Mouse (Mus musculus): ENCODE measurements at regions not wholly inside any gene's neighbourhood (a gene's known extent, or its start where the extent isn't known, plus 50 kb on each side); places are given as distances from the start of the nearest gene placed in this dataset.

DNA sequence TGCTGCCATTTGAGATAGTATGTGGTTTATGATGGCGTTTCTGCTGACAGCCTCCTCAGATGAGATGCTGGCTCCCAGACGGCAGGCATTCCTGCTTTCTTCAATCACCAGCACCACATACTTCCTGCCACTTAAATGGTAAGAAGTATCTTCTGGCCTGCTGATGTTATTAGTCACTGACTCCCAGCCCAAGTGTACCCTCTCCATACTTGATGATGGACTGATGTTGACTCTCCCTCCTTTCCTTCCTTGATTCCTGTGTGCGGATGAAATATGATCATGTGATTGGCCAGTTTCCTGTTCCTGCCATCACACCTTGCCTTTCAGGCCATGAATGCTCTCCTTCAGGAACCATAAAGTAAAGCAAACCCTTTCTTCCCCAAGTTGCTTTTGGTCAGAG is 50.8 kb upstream of the Rpl10-ps3 start:
- DNase-seq (ENCODE audit: low spot score in 2 of 2): no peak

DNA sequence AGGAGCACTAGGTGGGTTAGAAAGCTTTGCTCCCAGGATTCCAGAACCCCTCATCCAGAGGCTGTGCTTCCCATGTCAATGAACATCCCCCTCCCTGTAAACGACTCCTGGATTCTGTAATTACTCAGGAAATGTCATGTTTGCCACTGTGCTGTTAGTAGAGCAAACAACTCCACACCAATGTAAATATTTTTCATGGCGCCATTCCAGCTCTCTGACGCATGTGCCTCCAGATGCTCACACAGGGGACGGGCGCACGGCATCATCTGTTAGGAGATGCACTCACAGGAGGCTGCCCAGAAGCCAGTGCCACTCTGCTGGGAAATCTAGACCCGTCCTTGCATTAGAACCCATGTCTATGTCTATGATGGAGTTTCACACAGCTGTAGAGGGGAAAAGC is 51.3 kb upstream of the Rpl10-ps3 start:
- DNase-seq (ENCODE audit: low spot score in 2 of 2): no peak

DNA sequence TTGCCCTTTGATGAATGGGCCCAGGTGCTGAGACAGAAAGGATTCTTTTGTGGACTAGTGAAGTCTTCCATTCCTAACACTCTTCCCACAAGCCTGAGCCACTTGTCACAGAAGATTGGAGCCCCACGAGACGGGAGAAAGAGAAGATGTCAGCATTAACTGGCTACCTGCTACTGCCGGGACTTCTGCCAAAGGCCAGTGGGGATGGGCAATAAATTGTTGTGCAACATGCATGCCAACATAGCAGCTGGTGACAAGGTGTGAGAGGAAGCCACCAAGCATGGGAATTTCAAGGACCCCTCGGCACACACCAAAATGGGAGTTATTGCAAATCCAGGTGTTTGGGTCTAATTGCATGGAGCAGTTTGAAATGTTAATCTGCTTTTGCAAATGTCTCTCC is 63.6 kb upstream of the Rpl10-ps3 start:
- no peak for DNase-seq (ENCODE audit: low spot score in 2 of 2)

DNA sequence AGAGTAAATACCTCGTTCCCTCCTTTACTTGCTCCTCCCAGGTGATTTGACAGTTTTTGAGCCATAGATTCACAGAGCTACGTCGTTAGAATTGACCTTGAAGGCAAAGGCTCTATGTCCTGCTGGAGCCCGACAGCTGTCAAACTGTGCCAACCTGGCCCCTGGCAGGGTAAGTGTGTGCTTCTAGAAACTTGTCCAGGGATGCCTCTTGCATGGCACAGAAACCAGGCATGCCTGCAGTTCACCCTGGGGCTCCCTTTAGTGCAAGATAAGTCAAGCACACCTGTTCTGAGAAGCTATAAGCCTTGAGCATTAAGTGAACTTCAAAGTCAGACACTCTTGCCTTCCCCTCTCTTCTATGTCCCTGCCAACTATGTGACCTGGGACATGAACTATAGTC is 64.1 kb upstream of the Rpl10-ps3 start:
- no peak for DNase-seq (ENCODE audit: low spot score in 2 of 2)

DNA sequence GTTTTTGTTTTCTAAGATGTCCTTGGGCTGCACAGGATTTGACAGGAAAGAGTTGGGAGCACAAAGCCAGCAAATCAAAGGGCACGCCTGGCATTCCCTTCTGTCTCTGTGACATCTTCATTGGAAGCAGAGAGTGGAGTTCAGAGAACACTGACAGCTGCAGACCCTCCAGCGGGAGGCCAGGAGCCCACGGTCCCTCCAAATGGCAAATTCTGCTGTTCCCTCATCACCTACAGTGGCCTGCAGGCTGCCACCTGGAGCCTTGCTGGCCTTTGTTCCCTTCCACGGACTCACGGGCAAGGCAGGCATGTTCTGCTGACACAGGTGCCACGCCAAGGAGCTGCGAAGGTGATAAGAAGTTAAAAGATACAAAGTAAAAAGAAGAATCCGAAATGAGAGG is 68.2 kb upstream of the Rpl10-ps3 start:
- DNase-seq (ENCODE audit: low spot score in 2 of 2): no peak

DNA sequence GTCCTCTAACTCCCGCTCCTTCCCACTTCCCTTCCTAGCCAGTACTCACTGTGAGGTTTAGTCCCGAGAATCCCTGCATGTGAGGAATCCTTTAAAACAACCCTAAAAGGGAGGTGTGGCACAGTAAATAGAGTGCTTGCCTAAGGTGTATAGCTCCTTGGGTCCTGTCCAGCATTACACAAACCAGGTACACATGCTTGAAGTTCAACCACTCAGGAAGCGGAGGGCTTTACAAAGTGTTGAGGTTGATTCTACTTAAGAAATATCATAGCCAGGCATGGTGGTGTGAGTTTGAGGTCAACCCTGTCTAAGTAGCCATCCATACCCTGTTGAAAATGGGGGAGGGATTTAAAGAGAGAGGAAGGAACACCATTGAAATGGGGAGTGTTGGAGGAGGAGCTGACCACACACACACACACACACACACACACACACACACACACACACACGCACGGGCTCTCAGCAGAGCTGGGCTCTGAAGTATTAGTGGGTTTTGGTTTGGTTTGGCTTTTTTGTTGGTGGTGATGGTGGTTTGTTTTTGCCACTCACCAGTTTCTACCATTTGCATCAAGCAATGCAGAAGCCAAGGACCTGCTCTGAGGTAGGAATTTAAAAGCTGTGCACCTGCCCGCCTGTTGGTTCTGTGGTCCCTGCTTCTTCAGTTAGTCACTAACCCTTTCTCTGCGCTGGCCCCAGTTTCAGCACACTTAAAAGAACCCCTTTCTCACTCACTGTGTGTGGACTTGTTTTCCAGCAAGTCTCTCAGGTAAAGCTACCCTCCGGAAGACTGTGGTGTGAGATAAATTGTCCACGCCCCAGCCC is 69.0 kb upstream of the Rpl10-ps3 start:
- no peak for DNase-seq (ENCODE audit: low spot score in 2 of 2)

DNA sequence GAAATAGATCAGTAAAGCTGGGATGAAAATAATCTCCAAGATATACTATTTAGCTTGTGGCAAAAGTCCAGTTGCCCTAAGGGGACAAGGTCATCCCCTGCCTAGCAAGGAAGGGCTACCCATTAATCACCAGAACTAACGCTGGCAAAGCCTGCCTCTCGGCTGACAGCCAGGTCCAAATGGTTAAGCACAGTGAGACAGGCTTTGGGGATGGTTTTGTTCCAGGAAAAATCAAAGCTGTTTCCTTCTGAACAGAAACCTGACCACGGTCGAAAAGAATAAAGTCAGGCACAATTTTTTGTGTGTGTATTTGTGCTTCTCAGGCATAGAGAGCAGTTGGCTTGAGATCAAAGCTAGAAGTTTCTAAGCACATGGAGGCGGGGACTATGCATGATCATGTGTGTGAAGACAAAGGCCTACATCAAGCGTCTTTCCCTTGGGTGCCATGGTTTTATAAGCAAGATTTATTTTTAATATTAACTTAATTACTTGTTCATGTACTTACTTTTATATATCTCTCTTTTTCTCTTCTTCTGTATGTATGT is 70.1 kb upstream of the Rpl10-ps3 start:
- no peak for DNase-seq (ENCODE audit: low spot score in 2 of 2)

DNA sequence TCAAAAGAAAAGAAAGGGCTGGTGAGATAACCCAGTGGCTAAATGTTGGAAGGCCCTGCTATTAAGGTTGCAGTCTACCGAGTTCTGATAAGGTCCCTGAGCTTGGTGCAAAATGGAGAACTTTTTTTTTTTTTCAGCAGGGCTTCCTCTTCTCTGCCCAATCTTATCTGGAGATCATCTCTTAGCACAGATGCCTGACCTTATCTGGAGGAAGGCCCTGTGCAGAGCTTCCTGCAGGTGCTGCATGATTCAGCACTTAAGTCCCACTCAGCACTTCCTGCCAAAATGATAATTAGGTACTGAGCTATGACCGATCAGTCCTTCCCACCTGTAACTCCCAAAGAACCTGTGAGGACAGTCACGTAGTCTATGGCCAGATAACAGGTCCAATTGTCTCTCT is 71.9 kb upstream of the Rpl10-ps3 start:
- no peak for DNase-seq (ENCODE audit: low spot score in 2 of 2)

DNA sequence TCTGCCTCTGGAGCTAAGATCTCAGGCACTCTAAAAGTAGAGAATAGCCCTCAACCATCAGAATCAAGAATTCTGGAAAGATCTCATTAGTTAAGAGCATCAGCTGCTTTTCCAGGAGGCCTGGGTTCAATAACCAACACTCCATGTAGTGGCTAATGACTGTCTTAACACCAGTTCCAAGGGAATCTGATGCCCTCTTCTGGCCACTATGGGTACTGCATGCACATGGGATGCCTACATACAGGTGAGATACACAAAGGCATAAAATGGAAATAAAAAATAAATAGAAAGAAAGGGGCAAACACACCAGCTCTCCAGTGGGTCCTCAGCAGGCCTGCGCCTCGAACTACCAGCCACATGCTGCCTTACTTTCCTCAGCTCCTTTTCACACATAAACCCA is 73.3 kb upstream of the Plet1 start:
- no peak for DNase-seq (ENCODE audit: low spot score in 2 of 2)

DNA sequence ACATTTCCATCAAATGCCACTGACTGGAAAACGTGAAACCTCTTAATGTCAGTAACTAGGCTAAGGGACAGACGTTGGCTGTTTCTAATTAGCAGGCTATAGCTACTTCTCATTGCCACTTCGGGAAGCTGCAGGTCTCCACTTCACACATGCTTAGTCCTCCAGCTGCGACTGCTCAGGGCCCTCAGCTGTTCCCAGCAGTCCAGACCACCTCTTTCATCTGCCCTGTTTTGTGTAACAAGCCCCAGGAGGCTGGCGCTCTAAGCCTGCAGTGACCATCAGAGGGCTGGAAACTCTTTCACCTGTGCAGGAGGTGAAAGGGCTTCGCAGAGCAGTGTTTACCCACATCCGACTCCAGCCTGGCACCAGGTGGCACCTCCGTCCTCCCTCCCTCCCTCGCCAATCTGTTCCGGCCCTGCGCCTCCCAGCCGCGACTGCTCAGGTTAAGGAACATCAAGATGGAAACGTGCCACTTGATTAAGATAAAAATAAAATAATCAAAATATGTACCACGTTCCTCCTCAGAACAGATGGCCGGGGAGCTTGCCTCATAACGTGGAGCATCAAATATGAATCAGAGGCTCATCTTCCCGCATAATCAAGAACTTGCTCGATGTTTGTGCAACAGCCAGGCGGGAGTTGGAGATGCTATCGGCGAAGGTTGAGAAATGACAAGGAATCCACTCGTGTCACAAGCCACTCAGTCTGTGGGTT is 72.6 kb upstream of the Plet1 start:
- DNase-seq (ENCODE audit: low spot score in 2 of 2): no peak

DNA sequence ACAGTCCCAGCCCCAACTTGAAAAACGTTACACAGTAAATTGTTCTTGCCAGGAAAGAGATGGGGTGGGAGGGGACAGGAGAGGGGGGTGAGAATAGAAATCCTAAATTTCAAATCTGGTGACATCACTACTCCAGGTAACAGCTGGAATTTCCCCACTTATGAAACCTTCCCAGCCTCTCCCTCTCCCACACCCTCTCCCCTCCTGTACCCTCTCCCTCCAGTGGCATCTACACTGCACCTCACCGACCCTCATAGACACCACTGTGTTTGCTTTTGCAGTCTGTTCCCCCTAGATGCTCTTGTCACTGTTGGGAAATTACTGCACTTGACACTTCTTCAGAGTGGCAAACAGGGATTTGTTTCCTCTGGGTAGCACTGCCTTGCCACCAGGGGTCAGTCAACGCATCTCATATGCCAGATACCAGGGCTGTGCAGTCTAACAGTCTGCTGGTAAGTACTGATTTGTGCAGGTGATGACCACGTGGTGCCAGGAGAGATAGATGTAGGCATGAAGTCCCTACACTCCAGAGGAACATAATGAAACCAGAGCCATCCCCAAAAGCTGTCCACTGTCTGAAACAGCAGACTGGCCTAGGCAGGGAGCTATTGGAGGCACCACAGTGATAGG is 68.3 kb upstream of the Plet1 start:
- DNase-seq (ENCODE audit: low spot score in 2 of 2): no peak

DNA sequence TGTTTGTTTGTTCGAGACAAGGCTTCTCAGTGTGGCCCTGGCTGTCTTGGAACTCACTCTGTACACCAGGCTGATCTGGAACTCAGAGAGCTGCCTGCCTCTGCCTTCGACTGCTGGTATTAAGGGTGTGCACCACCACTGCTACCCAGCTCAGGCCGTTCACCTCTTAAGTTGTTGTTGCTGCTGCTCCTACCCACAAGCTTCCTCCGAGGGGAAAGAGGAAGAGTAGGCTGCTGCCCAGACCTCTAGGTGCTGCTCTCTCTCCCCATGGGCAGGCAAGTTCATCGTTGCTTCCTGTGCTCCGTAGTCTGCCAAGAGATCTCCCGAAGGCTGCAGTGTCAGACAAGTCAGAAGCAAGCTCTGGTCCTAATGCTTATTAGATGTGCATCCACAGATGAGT is 64.2 kb upstream of the Plet1 start:
- no peak for DNase-seq (ENCODE audit: low spot score in 2 of 2)

DNA sequence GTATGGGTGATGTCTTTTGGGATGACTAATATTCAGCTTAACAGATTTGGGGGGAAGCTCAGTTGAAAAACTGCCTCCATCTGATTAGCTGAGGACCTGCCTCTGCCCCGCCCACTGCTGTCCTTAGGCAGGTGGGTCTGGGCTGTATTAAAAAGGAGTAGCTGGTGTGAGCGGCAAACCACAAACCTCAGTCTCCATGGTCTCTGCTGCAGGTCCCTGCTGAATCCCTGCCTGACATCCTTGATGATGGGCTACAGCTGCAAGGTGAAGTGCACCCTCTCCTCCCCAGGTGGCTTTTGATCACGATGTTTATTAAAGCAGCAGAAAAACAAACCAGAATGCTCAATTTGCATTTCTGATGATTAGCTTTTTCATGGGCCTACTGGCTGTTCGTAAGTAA is 60.8 kb upstream of the Plet1 start:
- no peak for DNase-seq (ENCODE audit: low spot score in 2 of 2)

DNA sequence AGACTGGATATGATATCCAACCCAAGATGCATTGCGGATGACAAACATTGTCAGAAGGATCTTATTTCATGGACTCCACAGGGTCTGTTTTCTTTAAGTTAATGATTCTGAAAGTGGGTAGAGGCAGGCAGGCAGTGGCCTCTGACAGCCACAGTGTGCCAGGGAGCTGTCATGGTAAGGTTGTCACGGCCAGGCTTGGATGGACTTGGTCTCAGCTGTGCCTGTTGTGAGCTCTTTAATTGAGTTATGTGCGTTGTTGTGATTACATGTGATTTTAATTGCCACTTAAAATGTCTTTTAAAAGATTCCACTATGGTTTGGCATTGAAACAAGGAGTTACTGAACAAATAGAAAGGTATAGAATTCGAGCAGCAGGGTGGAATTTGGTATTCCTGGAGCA is 60.3 kb upstream of the Plet1 start:
- no peak for DNase-seq (ENCODE audit: low spot score in 2 of 2)

DNA sequence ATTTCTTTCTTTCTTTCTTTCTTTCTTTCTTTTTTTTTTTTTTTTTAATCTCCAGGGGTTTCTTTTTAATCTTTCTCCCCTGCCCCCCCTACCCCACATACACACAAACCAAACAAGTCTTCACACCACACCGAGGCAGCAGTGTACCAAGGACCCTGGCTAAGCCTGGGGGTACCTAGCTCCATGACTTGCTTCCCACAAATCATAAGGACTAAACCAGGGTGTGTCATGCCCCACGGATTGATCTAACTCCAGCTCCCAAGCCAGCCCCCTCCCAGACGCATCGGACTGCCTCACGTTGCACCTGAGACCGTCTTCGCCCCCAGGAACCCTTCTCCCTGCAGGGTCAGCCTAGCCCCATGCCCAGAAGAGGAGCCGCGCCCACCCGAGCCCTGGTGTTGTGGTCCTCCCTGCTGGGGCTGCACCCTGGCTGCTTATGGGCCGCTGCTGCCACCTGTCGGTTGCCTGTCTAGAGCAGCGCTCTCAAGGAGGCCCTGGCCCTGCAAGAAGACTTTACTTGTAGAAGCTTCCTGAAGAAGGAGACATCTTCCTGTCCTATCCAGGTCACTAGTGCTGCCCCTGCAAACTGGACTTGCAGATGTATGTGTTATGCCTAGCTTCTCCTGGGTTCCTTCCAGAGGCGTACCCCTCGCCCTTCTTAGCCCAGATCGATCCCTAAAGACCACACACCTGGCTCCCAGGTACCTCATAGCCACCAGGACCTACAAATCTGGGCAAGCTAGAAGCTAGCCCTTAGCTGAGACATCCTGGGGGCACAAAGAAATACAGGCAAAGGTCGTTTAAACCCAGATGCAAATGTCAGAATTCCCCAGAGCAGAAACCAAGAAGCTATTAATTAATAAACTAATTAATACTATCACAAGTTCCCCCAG is 56.2 kb upstream of the Plet1 start:
- DNase-seq (ENCODE audit: low spot score in 2 of 2): peak; percentile 65 to 80

DNA sequence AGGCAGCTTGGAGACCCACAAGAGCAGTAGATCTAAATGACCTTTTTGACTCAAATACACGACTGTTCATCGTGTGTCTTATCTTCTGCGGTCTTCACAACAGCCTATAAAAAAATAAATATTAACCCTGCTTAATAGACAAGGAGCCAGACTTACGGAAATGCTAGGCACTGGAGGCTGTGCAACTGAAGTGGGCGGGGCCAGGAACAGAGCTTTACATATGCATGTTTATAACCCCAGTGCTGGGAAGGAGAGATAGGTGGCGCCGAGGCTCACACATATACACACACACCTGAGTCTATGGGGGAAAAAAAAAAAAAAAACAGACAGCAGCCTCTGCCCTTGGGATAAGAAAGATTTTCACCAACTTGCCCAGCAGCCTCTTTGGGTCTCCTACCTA is 55.6 kb upstream of the Plet1 start:
- no peak for DNase-seq (ENCODE audit: low spot score in 2 of 2)

DNA sequence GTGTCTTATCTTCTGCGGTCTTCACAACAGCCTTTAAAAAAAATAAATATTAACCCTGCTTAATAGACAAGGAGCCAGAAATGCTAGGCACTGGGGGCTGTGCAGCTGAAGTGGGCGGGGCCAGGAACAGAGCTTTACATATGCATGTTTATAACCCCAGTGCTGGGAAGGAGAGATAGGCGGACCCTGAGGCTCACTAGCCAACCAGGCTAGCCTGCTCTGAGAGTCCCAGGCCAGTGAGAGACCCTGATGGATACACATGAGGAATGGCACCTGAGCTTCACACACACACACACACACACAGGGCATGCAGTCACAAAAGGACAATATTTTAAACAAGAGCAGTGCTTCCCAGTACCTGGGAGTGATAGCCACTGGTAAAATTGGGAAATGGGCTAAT is 54.1 kb upstream of the Plet1 start:
- DNase-seq (ENCODE audit: low spot score in 2 of 2): no peak

DNA sequence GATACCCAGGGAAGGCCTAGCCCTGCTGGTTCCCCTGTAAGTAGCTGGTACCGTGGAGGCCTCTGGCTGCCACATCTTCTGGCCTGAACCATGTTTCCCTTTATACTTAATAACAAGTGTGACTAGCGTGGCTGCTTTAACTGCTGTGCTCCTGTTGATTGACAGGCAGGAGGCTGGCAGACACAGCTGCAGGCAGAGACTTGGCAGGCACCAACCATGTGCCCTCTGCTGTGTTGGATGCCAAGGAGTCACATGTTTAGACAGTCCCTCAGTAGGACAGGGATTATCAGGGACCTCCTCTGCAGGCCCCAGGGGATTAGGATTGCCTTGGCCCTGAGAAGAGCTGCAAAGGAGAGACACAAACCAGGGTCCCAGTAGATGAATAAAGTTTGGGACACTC is 53.6 kb upstream of the Plet1 start:
- DNase-seq (ENCODE audit: low spot score in 2 of 2): peak in 1 of 2 experiments; percentile 39

DNA sequence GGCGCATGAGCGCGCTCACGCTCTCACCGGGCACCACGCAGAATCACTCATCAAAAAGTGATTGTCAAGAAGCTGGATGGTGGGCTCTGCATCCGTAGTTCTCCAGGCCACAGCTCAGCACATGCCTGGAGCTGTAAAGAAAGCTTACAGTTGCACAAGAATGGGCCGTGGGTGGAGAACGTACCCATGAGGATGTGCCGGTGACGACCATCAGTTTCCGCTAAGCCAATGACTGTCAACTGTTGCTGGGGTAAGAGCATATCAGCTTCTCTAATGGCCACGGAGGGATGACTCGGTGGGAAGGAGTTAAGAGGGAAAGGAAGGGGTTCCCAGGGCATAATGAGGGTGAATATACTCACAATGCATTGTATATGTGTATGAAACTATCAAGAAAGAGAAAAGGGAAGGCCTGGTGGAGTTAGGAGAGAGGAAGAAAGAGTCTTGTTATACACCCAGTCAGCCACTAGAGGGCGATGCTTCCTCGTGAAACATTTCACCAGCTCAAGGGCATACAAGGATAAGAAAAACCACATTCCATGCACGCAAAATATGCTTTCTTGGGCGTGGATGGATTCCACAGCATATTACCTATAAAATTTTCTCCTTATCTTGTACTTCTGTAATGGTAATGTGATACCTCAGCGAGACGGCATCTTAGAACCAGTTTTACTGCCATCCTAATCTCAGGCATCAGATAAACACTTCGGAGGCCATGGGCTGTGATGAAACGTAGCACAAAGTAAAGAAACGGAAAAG is 50.4 kb upstream of the Plet1 start:
- DNase-seq (ENCODE audit: low spot score in 2 of 2): peak in 1 of 2 experiments; percentile 65

All from frontal cortex, postnatal 14 days (tissue).